ENCODE assay signal across 12 mouse cellular contexts in the genomic region with DNA sequence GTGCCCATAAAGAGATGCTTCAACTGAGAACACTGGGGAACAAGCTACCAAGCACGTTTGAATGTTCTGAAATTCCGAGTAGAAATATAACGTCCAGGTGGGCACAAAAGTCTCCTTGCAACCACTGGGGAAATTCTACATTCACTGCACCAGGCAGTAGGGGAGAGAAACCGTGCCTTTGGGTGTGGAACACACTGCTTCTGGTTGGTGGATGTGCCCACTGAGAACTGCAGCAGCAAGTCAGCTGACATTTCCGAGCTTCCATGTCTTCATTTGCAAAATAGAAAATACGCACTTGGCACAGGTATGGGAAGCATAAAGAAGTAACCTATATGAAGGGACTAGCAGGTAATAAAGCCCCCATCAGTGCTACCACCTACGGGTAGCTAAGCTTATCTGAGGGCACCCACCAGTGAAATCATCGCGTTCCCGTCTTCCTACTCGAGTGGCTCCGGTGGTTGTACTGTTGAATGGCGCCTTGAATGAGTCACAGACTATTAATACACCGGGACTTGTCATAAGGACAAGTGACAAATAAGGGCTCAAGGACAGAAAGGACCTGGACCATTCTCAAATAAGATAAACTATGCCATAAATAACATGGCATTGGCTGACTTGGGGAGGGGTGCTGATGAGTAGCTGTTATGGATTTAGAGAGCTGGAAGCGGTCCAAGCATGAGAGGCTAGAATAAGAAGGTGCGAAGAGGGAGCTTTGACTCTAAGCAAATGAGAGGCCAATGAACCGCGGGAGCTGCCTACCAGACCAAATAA.
DNase-seq lines count a peak whose midpoint lies in the region; ATAC-seq and TF ChIP-seq lines count a peak whose summit lies in the region.
"Had no signal": no experiment of that assay in that cellular context is flagged by ENCODE, and none has a peak within 500 bp of the region (broad histone marks: within the 10 kb centered on the region; RNA-seq: fewer than 3 reads in every experiment).

No protein-coding gene starts in this region.

- no peak for TF ChIP-seq POLR2A in cerebellum, adult 2 months (IDR thresholded peaks at IDR 0.05; ENCODE audit: borderline replicate concordance, insufficient read depth, low read length)

- H3K36me3 ChIP-seq in heart, embryonic 11.5 days (ENCODE audit: control insufficient read depth, insufficient read depth, low read length) = no peaks in the 10 kb centered on the region
- H3K36me3 ChIP-seq: embryonic facial prominence, embryonic 12.5 days; limb, embryonic 10.5 days; lung, embryonic 15.5 days had no signal

- no peaks in the 10 kb centered on the region for H3K9me3 ChIP-seq in heart, embryonic 11.5 days (replicated peaks; ENCODE audit: control insufficient read depth, low read length)
- H3K9me3 ChIP-seq: embryonic facial prominence, embryonic 12.5 days; limb, embryonic 10.5 days; lung, embryonic 15.5 days had no signal

- 60% methylated on average over 18 of the region's 18 CpGs for WGBS in heart, embryonic 11.5 days (ENCODE audit: insufficient replicate concordance)
- 83% methylated on average over 18 of the region's 18 CpGs for WGBS in cerebellum, adult 2 months

- peaks cover 5% of the 10 kb centered on the region for H3K4me1 ChIP-seq in heart, embryonic 11.5 days (ENCODE audit: control insufficient read depth, insufficient read depth, low read length)
- no peaks in the 10 kb centered on the region for H3K4me1 ChIP-seq in cerebellum, adult 2 months (ENCODE audit: control insufficient read depth, insufficient read depth, low read length)
- H3K4me1 ChIP-seq: embryonic facial prominence, embryonic 12.5 days; limb, embryonic 10.5 days; lung, embryonic 15.5 days had no signal

- peak overlapping the region; percentile 87 for H3K27ac ChIP-seq in heart, embryonic 11.5 days (ENCODE audit: low read depth, low read length)
- H3K27ac ChIP-seq in cerebellum, adult 2 months (ENCODE audit: insufficient read depth, low read length) = no peak overlapping the region
- H3K27ac ChIP-seq: embryonic facial prominence, embryonic 12.5 days; limb, embryonic 10.5 days; lung, embryonic 15.5 days had no signal

- no peak overlapping the region for H3K4me3 ChIP-seq in heart, embryonic 11.5 days (ENCODE audit: low read depth, low read length)
- no peak overlapping the region for H3K4me3 ChIP-seq in cerebellum, adult 2 months (replicated peaks; ENCODE audit: insufficient read depth, low read depth, low read length)
- H3K4me3 ChIP-seq: embryonic facial prominence, embryonic 12.5 days; limb, embryonic 10.5 days; lung, embryonic 15.5 days had no signal

- H3K27me3 ChIP-seq in heart, embryonic 11.5 days (ENCODE audit: control insufficient read depth, insufficient read depth, low read length) = no peaks in the 10 kb centered on the region
- H3K27me3 ChIP-seq in cerebellum, adult 2 months (ENCODE audit: control insufficient read depth, insufficient read depth, low read length) = no peaks in the 10 kb centered on the region
- H3K27me3 ChIP-seq: embryonic facial prominence, embryonic 12.5 days; lung, embryonic 15.5 days had no signal

- no peak for TF ChIP-seq CTCF in cerebellum, adult 2 months (IDR thresholded peaks at IDR 0.05; ENCODE audit: borderline replicate concordance, insufficient read depth, low read depth, low read length)

- peak overlapping the region; percentile 9; the same call in 1 of the 2 replicates for H3K4me2 ChIP-seq in heart, embryonic 11.5 days
- H3K4me2 ChIP-seq: embryonic facial prominence, embryonic 12.5 days; lung, embryonic 15.5 days had no signal

- no peak overlapping the region for H3K9ac ChIP-seq in heart, embryonic 11.5 days (ENCODE audit: low read depth, low read length)
- H3K9ac ChIP-seq: embryonic facial prominence, embryonic 12.5 days; lung, embryonic 15.5 days had no signal

- ATAC-seq in heart, embryonic 11.5 days (replicated peaks; ENCODE audit: insufficient number of reproducible peaks, low FRiP score, low TSS enrichment) = peak; percentile 83

- DNase-seq in layer of hippocampus, adult 18-20 months (ENCODE audit: low spot score in 2 of 2) = peak; percentile 13 to 60
- DNase-seq in layer of hippocampus, postnatal 14 days (ENCODE audit: low spot score in 2 of 2) = no peak
- peak; percentile 58 for DNase-seq in adrenal gland, adult 8-10 months
- DNase-seq in layer of hippocampus, adult 9-11 months = peak; percentile 30
- DNase-seq in urinary bladder, postnatal 4 days (ENCODE audit: low spot score in 2 of 2) = no peak
- DNase-seq in cerebellum, adult 2 months = no peak
- no peak for DNase-seq in natural killer cell, adult 2 months (ENCODE audit: low spot score in 2 of 2)
- DNase-seq: thymus, adult 2 months had no signal

Comparison
In these comparisons a context has a peak if more than half of its experiments do, and no peak if none do; other contexts are left out.
1. DNase-seq: peak in layer of hippocampus, adult 18-20 months (2 of 2), adrenal gland, adult 8-10 months (single experiment) and layer of hippocampus, adult 9-11 months (single experiment); none in layer of hippocampus, postnatal 14 days (0 of 2), urinary bladder, postnatal 4 days (0 of 2), cerebellum, adult 2 months (0 of 2) and natural killer cell, adult 2 months (0 of 2).